Mouse (Mus musculus): ENCODE results near the gene Ppp1r12b.

DNA sequence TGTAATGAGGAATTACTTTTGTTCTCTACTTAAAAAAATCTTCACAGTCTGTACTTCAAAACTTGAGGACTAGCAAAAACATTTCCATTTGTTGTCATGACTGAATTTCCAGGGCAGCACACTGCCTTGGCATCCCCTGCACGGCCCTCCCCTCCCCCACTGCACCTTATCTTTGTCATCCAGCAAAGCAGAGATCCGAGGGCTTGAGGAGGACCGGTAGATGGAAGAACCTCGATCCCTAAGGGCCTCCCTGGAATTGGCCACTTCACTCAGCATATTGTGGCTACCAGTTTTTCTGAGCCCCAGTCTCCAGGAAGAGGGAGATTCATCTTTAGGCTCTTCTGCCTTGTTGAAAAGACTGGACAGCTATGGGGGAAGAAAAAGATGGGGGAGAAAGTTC lies 79.9 kb downstream of the Ppp1r12b start:
- TF ChIP-seq CTCF (IDR thresholded peaks at IDR 0.05; ENCODE audit: low read depth, low read length) (no peak), POLR2A (IDR thresholded peaks at IDR 0.05; ENCODE audit: extremely low read depth, insufficient read depth, low read length) (no peak)

Measured in liver, adult 2 months (tissue).